Mouse (Mus musculus): ENCODE results near the gene Ugt1a8.
"Not testable (repeated sequence)": the region's sequence is repeated elsewhere in the genome, so short reads cannot be mapped to it uniquely, and the experiment has no call there.

The Ugt1a8 gene

DNA sequence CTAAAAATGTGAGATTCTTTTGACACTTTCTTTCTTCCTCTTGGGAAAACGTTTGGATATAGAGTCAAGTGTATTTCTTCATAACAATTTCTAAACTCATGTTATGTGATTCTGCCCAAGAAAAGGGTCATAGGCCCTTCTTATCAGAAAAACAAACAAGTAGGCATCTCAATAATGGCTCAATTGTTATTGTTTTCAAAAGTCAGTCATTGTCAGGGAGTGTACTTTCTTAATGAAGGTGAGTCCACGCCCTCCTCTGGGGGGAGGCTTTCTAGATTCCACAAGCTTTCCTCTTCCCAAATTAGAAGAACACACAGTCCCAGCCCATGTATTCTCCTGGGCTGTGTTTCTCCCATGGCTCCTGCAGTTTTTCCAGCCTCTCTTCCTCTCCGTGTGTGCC, at the start of gene Ugt1a8:
TSS of gene Ugt1a8 (plus strand) at position 301 of the 400 bp plus-strand sequence.
- DNase-seq (ENCODE audit: low spot score) = no peak

- not testable (repeated sequence) for DNase-seq (ENCODE audit: low spot score)
Measured at GRCm38 (mm10) chr1:88043044-88043443, 44.6 kb upstream of the Ugt1a8 start.

GRCm38 (mm10) chr1:88044832-88045437, 42.7 kb upstream of the Ugt1a8 start:
- DNase-seq (ENCODE audit: low spot score) = not testable (repeated sequence)

GRCm38 (mm10) chr1:88047408-88047807, 40.2 kb upstream of the Ugt1a8 start:
- DNase-seq (ENCODE audit: low spot score) = not testable (repeated sequence)

- no peak for DNase-seq (ENCODE audit: low spot score)
Measured at GRCm38 (mm10) chr1:88055088-88055487, 32.5 kb upstream of the Ugt1a8 start, which contains the start of gene Ugt1a10. Ugt1a10 (plus strand) TSS chr1:88055388.

DNA sequence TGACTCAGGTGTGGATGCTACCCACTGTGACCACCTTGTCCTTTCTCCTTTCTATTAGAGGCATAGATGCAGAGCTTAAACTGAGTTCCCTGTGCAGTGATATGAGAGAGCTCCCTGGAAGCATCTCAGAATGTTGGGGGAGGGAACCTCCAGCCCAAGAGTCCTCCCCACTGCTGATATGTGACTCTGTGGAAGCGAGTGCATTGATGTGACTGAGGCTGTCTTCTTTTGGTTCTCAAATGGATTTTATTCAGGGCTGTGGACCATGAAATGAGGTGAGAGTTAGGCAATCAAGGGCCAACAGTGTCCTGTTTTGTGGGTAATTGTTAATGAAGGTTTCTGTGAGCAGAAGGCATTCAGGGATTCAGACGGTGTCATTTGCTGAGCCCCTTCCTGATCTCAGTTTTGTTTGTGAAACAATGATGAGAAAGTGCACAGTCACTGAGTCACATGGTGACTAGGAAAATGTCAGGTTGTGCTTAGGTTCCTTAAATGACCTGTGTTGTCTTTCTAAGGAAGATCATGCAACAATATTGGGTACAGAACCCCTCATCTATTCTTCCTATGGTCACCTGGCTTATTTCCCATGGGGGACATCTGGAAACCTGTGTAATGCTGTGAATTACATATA, 21.0 kb upstream of the Ugt1a8 start:
- not testable (repeated sequence) for DNase-seq (ENCODE audit: low spot score)

DNA sequence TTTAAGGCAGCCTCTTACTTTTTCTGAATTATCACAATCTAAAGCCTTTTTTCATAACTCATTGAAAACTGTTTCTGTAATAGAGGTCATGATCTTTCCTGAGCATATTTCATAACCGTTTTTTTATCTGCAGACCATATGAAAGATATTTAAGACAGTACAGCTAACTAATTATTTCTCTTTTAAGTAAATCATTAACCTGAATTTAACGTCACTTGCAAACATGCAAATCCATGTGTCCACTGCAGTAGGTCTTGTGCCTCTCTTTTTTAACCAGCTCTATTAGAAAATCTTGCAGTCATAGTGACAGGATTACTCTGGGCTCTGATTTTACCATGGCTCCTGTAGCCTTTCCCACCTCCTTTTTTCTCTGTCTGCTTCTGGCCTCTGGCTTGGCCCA, 17.1 kb upstream of the Ugt1a8 start, which contains the start of gene Ugt1a9:
TSS of gene Ugt1a9 (plus strand) at position 306 of the 400 bp plus-strand sequence.
- DNase-seq (ENCODE audit: low spot score) = no peak

DNA sequence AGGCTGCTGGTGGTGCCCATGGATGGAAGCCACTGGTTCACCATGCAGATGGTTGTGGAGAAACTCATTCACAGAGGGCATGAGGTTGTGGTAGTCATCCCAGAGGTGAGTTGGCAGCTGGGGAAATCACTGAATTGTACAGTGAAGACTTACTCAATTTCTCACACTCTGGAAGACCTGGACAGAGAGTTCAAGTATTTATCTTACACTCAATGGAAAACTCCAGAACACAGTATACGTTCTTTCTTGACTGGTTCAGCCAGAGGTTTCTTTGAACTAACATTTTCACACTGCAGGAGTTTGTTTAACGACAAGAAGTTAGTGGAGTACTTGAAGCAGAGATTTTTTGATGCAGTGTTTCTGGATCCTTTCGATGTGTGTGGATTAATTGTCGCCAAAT, 16.7 kb upstream of the Ugt1a8 start:
- no peak for DNase-seq (ENCODE audit: low spot score)

- no peak for DNase-seq (ENCODE audit: low spot score)
Measured at GRCm38 (mm10) chr1:88074471-88074870, 13.1 kb upstream of the Ugt1a8 start.

GRCm38 (mm10) chr1:88077128-88077527, 10.5 kb upstream of the Ugt1a8 start:
- no peak for DNase-seq (ENCODE audit: low spot score)

DNA sequence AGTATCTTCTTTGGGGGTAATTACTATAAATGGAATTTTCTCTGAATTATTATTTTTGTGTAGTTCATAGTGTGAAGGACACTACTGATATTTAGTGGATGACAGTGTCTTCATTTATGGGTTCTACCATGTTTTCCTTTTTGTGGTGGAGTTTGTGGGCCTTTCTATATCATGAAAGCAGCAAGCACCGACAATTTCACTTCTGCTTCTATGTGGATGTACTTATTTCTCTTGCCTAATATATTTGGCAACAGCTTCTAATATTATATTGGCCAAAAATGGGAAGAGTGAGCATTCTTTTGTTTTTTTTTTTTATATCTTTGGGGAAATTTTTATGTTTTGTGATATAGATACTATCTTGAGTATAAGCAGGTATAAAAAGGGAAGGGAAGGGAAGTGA, 5.9 kb upstream of the Ugt1a8 start:
- no peak for DNase-seq (ENCODE audit: low spot score)

GRCm38 (mm10) chr1:88086125-88086524, 1.5 kb upstream of the Ugt1a8 start:
- DNase-seq (ENCODE audit: low spot score) = no peak

DNA sequence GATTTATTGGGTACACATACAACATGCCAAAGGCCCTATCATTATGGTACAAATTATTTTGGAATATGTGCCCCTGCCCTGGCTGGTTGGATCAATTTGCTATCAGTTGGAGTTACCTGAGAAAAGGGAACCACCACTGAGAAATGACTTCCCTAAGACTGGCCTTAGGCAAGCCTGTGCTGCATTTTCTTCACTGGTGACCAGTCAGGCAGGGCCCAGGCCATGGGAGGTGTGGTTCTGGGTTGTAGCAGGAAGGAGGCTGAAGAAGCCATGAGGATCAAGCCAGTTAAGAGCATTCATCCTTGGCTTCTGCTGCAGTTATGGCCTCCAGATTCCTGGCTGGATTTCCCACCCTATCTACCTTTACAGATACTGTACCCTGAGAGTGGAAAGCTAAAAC, 4.7 kb downstream of the Ugt1a8 start:
- no peak for DNase-seq (ENCODE audit: low spot score)

DNA sequence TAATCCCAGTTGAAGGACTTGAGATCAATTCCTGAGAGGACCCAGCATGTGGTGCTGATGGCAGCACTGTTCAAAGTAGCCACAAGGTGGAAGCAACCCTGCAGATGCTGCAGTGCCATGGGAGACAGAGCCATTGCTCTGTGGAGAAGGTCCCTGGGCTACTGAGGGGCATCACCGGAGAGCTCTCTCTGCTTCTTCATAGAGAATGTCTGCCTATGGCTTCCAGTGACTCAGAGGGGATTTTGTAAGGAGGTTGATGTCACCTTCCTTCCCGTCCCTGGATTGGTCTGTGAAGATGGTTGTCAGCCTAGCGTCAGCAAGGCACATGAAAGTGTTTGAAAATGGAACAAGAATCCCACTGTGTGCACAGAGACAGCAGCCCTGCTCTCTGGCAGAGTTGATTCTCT, 6.7 kb downstream of the Ugt1a8 start:
- not testable (repeated sequence) for DNase-seq (ENCODE audit: low spot score)

DNA sequence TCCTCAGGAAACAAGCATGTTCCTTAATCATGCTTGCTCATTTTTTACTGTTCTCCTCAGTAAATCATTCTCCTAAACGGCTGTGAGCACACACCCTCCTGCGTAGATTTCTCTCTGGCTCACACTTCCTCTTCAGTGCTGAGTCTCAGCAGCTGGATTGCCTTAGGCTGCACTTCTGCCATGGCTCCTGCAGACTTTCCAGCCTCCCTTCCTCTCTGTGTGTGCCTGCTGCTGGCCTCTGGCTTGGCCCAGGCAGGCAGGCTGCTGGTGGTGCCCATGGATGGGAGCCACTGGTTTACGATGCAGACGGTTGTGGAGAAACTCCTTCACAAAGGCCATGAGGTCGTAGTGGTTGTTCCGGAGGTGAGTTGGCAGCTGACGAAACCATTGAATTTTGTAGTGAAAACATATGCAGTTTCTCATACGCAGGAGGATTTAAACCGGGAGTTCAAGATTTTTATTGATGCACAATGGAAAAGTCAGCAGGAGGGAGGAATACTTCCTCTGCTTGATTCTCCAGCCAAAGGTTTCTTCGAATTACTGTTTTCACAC, 7.4 kb downstream of the Ugt1a8 start, which contains the start of gene Ugt1a7c:
TSS of gene Ugt1a7c (plus strand) at position 122 of the 552 bp plus-strand sequence.
- no peak for DNase-seq (ENCODE audit: low spot score)

DNA sequence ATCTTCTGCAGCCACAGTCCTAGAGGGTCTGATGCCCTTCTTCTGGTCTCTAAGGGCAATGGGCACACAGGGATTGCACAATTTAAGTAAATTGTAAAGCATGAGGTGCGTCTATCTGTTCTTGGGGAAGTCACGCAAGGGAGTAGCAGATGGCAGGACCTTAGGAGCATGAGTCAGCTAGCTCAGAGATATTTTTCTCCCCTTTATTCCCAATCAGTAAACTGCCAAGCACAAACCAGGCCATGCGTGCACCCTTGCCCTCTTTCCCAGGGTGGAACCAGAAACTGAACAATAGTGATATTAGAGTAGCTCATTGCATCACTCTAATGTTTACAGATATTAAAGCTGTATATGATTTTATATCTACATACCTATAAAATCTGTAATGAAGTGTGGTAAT, 10.9 kb downstream of the Ugt1a8 start:
- DNase-seq (ENCODE audit: low spot score) = not testable (repeated sequence)

DNA sequence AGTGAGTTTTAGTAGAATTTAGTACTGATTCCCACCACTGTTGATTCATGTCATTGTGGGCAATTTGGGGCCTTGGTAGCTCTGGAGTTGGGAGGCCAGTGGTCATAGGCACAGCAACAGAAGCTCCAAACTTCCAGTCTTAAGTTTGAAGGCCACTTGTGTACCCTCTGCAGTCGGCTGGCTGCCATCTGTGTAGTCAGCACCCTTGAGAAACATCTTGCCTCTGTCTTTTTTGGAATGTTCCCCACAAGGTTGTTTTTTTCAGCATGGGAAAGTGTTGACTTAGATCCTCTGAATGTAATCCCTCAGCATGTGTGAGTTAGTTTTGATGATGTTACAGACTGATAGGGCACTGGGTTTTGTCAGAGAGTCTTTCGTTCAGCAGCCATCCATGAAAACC, 12.1 kb downstream of the Ugt1a8 start:
- DNase-seq (ENCODE audit: low spot score) = not testable (repeated sequence)

DNA sequence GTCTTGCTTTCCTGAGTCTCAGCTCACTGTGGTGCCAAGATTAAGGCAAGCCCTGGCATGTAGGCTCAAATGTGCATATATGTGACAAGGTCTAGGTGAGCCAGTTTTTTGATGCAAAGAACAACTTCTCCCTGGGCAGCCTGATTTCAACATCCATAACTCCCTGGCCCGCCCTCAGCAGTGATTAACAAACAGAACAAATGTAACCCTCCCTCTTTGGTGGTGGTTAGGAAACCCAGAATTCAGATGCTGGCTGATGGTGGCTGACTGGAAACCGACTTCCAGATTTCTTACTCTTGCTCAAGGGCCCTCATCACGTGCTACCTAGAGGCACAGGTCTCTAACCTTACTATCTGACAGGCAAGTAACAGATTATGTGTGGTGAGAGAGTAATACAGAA, 15.4 kb downstream of the Ugt1a8 start, which contains the start of gene Ugt1a6b:
TSS of gene Ugt1a6b (plus strand) at position 234 of the 400 bp plus-strand sequence.
- DNase-seq (ENCODE audit: low spot score) = not testable (repeated sequence)

DNA sequence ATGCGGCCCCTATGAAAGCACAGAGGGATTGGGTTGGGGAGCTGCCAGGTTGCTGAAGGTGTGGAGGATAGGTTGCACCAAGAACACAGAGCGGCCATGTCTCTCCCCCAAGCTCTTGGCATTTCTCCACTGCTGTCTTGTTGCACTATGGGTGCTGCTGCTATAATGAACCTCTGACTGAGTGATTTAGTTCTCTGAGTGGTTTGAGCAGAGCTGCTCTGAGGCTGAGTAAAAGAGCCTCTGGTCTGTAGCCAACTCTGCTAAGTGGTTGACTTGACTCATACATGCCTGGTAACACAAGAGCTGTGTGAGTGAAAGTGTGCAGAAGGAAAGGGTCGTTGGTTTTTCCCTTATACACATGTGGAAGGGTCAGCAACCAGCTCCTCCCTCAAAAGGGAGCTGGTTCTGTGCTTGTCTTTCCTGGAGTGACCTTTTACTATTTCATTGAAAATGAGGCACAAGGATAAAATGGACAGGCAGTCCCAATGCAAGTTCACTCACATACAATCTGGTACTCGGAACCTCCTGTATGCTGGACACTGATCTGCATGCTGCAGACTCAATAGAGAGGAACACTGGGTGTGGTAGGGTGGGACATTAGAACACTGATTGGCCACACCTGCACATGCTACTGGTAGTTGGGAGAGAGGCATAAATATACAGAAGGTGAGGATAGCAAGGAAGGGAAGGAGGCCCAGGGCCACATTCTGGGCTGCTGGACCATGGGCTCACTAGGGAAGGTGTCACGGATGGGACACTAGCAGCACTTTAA, 16.3 kb downstream of the Ugt1a8 start:
- DNase-seq (ENCODE audit: low spot score) = not testable (repeated sequence)

DNA sequence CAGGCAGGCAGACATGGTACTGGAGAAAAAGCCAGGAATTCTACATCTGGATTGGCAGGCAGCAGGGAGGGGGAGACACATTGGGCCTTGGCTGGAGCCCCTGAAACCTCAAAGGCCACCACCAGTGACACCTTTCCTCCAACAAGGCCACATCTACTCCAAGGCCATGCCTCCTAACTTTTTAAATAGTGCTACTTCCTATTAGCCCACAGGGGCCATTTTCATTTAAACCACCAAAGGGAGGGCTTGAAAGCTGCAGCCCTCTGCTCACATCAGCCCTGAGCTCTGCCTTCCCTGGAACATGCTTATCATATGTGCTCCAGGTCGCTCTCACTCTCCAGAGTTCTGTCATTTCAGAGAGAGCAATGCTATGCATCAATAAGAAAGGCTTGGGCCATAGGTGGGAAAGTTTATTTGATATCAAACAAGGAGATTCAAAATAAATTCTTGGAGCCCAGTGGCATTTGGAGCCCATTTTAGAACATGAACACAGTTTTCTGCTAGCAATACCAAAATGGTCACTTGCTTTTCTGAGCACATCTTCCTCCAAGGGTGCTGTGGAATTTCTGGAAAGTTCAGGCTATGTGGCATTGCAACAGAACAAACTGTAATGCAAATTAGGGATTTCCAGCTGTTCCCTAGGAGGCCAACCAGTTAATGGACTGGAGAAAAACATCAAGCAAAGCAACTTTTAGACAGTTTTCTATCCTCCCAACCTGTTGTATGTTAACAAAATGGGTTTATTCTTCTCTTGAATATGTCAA, 17.2 kb downstream of the Ugt1a8 start:
- no peak for DNase-seq (ENCODE audit: low spot score)

DNA sequence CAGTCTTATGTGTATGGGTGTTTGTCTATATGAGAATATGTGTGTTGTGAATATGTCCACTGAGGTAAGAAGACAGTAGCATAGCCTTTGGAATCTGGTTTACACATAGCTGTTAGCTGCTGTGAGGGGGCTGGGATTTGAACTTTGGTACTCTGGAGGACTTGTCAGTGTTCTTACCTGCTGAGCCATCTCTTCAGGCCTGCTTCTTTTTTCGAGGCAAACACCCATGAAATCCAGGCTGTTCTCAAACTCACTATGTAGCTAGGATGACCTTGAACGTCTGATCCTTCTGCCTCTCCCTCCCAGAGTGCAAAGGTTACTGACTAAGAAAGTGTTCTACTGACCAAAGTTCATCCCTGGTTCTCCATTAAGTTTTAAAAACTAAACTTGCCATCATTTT, 18.0 kb downstream of the Ugt1a8 start:
- DNase-seq (ENCODE audit: low spot score) = no peak

Data from left cerebral cortex, adult 11 months (tissue).